Mouse (Mus musculus) hematopoietic stem cell, adult 5-6 weeks (primary cell): ENCODE data around the gene Erc2. TPM values are rescaled to one million over a fixed set of nuclear protein-coding genes. Genes with fewer than 3 reads are reported as not detected.

Experiments used
- ATAC-seq, 2 experiments: fragments of 125-278 bp in 1 of 2; replicated peaks in 1 of 2; 2 replicates each; pipeline ENCODE4 v1.8.0; 2016 to 2017; ENCODE audit warnings: inconsistent platforms in 2 of 2, mild to moderate bottlenecking in 2 of 2, moderate number of reproducible peaks in 2 of 2, low read depth in 1 of 2, moderate TSS enrichment in 1 of 2; ENCODE audit not compliant: low FRiP score in 2 of 2, poor library complexity in 2 of 2, severe bottlenecking in 2 of 2, insufficient read depth in 1 of 2, low TSS enrichment in 1 of 2
- total RNA-seq: library from RNA; stranded (forward); fragments of 172-1452, 232-1000 nt; gene quantifications from 2 replicates; pipeline ENCODE4 v1.2.3, GENCODE M21; 2017

Erc2 gene
- total RNA-seq, 1 experiment from 2014 or later, result not detected

DNA sequence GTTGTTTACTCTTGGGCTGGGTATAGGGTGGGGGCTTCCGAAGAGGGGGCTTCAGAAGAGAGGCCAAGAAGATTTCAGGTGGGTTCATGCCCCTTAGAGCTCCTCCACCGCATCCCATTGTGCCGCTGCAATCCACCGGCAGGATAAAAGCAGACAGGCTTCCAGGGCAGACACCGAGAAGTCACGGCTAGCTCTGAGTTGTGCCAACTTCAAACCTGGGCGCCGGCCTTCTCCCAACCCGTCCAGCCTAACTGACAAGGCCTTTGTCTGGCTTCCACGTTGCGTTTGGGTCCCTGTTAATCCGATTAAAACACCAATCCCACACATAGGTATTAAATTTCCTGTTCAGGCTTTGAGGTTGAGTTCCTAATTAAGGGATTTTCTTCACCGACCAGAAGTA is 182.8 kb downstream of the Erc2 start:
- ATAC-seq, result no peak

DNA sequence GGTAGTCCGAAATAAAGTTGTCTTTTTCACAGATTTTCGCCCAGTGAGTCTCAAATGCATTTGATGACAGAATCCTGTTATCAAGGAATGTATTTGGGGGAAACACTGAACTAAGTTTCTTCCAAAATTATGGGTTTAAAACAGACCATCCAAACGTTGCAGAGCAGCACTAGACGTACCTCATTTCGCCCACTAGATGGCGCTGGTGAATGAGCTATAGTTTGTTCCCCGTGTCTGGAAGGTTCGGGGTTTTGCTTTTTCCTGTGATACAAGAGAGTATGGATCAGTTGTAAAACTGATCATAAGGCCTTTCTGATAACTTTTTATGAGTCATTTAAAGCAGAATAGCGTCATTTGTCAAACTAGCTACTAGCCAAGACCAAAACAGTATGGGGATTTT is 185.9 kb downstream of the Erc2 start:
- ATAC-seq, result 0 out of 4 replicates have a peak, but pooled peaks of 1 of the 2 experiments have one; percentile 52

- no peak for ATAC-seq
Measured at GRCm38 (mm10) chr14:27808523-27809114, 186.4 kb downstream of the Erc2 start.

GRCm38 (mm10) chr14:27810790-27811189 is 188.6 kb downstream of the Erc2 start:
- ATAC-seq, result peak; percentile 78 to 80

DNA sequence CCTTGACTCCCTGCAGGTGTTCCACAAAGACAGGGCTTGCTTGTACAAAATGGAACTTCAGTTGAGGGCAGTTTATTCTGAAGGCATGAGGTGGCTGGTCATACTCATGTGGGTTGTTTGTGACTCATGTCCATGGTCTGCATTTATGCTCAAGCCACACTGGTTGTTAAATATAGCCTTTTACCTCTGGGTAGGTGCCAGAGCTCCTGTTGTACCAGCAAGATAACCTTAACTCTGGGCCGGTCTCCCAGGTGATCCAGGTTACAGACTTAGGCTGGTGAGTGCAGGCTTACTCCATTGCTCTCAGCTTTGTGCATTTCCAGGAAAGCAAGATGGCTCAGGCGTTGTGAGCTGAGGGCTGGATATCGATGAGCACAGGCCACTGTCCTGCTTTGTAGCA is 189.4 kb downstream of the Erc2 start:
- no peak for ATAC-seq

- no peak for ATAC-seq
Measured at GRCm38 (mm10) chr14:27815739-27816138, 193.5 kb downstream of the Erc2 start.

GRCm38 (mm10) chr14:27818986-27819385 is 196.8 kb downstream of the Erc2 start:
- ATAC-seq, result no peak

DNA sequence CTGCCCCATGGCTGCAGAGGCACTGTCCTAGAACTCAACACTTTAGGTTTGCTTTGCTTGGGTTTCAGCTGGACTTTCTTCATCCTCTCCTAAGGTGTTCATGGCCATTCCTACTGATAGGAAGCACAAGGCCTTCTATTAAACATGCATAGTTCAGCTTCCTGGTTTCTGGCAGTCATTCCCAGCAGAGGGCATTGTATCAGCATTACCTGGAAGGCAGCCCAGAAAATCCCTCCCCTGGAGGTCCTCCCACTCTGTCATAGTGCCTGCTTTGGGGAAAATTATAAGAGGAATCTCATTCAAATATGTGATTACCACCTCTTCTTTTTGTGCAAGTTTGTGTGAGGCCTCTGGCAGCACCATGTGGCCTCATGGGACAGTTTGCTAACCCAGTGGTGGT is 199.6 kb downstream of the Erc2 start:
- ATAC-seq, result no peak

DNA sequence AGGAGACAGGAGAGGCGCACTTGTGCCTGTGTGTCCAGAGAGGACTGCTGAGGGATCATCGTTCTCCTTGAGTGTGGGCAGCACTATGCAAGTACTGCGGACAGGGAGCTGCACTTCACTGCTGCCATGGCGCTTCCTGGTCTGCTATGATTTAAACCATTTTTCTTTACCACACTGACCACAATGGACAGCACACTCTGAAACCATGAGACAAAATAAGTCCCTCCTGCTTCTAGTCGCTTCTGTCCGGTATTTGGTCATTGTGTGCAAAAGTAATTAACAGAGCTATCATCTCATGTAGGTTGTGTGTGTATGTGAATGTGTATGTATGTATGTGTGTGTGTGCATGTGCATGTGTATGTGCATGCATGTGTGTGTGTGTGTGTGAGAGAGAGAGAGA is 200.3 kb downstream of the Erc2 start:
- no peak for ATAC-seq

DNA sequence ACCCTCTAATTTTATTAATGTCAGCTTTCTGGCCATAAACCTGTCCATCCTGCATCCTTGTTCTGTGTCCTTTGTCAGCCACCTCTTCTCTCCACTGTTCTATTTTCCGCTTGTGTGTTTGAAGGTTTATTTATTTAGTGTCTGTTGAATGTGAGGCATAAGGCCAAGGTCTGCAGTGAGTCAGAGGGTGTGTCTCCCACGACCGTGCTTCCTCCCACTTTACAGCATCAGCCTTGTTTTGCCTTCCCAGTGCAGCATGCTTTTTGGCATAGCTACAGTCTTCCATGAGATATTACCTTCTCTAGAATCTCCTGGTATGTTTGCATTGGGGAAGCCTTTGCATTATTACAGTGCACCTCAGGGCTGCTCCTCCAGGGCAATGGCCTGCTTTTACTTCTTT is 200.8 kb downstream of the Erc2 start:
- ATAC-seq, result no peak

GRCm38 (mm10) chr14:27823897-27824296 is 201.7 kb downstream of the Erc2 start:
- ATAC-seq, result no peak

GRCm38 (mm10) chr14:27826829-27827228 is 204.6 kb downstream of the Erc2 start:
- ATAC-seq, result no peak

GRCm38 (mm10) chr14:27828089-27828488 is 205.9 kb downstream of the Erc2 start:
- no peak for ATAC-seq

- no peak for ATAC-seq
Measured at GRCm38 (mm10) chr14:27832196-27832595, 210.0 kb downstream of the Erc2 start.

DNA sequence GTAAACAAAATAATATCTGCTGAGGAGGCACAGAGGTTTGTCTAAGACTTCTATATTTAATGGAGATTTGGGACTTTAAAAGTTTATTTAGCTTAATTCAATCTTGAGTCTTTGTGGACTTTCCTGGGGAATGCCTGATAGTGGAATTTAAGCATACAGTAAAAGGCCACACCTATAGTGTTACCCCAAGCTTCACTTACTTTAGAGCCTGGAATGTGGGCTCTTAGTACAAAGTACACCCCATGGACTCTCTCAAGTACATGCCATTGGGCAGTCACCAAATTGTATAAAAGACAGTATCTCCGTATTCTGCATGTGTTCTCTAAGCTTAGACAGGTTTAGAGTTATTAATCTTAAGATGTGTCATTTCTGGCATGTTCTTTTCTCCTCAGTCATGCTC is 213.1 kb downstream of the Erc2 start:
- ATAC-seq, result no peak

- ATAC-seq, result no peak
Measured at GRCm38 (mm10) chr14:27837601-27838105, 215.4 kb downstream of the Erc2 start.

DNA sequence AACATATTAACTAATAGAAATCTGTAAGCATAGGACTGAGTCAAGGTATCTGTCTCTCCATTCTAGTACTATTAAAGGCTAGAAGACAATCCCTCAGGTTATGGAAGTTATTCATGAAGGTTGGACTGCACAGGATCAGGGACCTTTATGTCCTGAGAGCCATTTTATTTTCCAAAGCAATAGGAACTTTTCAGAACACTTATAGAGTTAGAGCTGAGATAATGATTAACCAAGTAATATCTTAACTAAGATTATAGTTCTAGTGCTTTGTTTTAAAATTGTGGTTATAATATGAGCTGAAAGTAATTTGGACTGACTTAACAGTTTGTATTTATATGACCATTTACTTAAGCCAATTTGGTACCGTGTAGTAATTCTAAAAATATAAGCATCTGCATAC is 217.9 kb downstream of the Erc2 start:
- no peak for ATAC-seq

GRCm38 (mm10) chr14:27846875-27847274 is 224.6 kb downstream of the Erc2 start:
- no peak for ATAC-seq

- no peak for ATAC-seq
Measured at GRCm38 (mm10) chr14:27847291-27847690, 225.1 kb downstream of the Erc2 start.
